8 mouse cellular contexts compared by ENCODE assay signal in the genomic region with DNA sequence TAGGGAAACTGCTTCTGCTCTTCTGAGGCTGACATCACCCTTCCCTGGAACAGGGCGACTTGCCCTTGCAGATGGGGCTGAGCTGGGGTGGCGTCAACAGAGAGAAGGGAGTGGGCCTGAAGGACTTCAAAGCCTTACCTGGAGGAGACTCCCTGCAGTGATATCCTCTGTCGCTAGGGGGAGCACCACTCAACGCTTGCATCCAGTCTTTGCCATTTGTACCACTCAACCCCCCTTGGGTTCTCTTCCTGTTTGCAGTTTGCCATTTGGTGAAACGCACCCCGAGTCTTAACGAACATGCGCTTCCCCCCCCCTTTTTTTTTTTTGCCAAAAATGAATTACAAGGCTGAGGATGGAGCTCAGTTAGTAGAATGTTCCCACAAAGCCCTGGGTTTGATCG. TPM values are rescaled to one million over a fixed set of nuclear protein-coding genes. Genes with fewer than 3 reads are reported as not detected.
DNase-seq lines count a peak whose midpoint lies in the region; ATAC-seq and TF ChIP-seq lines count a peak whose summit lies in the region.

No protein-coding gene starts in this region.

- no peak overlapping the region for H3K27ac ChIP-seq in forebrain, embryonic 14.5 days (ENCODE audit: low read depth, low read length)
- no peak overlapping the region for H3K27ac ChIP-seq in forebrain, embryonic 15.5 days (replicated peaks)
- no peak overlapping the region for H3K27ac ChIP-seq in embryonic fibroblast, embryonic 13.5 days (ENCODE audit: insufficient read depth, low read length)

- TF ChIP-seq CTCF in embryonic fibroblast, embryonic 13.5 days (IDR thresholded peaks at IDR 0.05; ENCODE audit: borderline replicate concordance, insufficient read depth, low read length): peak; percentile 83

- DNase-seq in forebrain, embryonic 14.5 days (ENCODE audit: low spot score): peak; percentile 75
- peak; percentile 67 to 77 for DNase-seq in adrenal gland, postnatal 36 days
- DNase-seq in heart, postnatal 4 days: peak; percentile 72
- peak; percentile 37 to 50 for DNase-seq in left cerebral cortex, adult 8-10 months (ENCODE audit: low spot score in 2 of 2)
- DNase-seq in mesoderm, embryonic 11.5 days (ENCODE audit: low read depth, low spot score): peak; percentile 78
- DNase-seq in spleen, postnatal 14 days (ENCODE audit: low spot score in 2 of 2): peak; percentile 60 to 71

- H3K36me3 ChIP-seq in forebrain, embryonic 14.5 days (ENCODE audit: control insufficient read depth, insufficient read depth, low read length): no peaks in the 10 kb centered on the region
- no peaks in the 10 kb centered on the region for H3K36me3 ChIP-seq in forebrain, embryonic 15.5 days

- no peak overlapping the region for H3K4me2 ChIP-seq in forebrain, embryonic 14.5 days (ENCODE audit: low read length)
- H3K4me2 ChIP-seq in forebrain, embryonic 15.5 days (replicated peaks): no peak overlapping the region

- 16% methylated on average over 9 of the region's 9 CpGs for WGBS in forebrain, embryonic 14.5 days
- 15% methylated on average over 9 of the region's 9 CpGs for WGBS in forebrain, embryonic 15.5 days

- H3K9me3 ChIP-seq in forebrain, embryonic 14.5 days (replicated peaks; ENCODE audit: control insufficient read depth, low read length): no peaks in the 10 kb centered on the region
- H3K9me3 ChIP-seq in forebrain, embryonic 15.5 days: no peaks in the 10 kb centered on the region

- H3K9ac ChIP-seq in forebrain, embryonic 14.5 days (ENCODE audit: low read length): no peak overlapping the region
- no peak overlapping the region for H3K9ac ChIP-seq in forebrain, embryonic 15.5 days (replicated peaks)

- H3K27me3 ChIP-seq in forebrain, embryonic 14.5 days (replicated peaks; ENCODE audit: control insufficient read depth, insufficient read depth, low read length): no peaks in the 10 kb centered on the region
- no peaks in the 10 kb centered on the region for H3K27me3 ChIP-seq in forebrain, embryonic 15.5 days

- no peak overlapping the region for H3K4me3 ChIP-seq in forebrain, embryonic 14.5 days (ENCODE audit: low read depth, low read length)
- no peak overlapping the region for H3K4me3 ChIP-seq in forebrain, embryonic 15.5 days
- H3K4me3 ChIP-seq in embryonic fibroblast, embryonic 13.5 days (ENCODE audit: insufficient read depth, low read length): no peak overlapping the region

- no peaks in the 10 kb centered on the region for H3K4me1 ChIP-seq in forebrain, embryonic 14.5 days (ENCODE audit: control insufficient read depth, insufficient read depth, low read length)
- H3K4me1 ChIP-seq in forebrain, embryonic 15.5 days: no peaks in the 10 kb centered on the region
- H3K4me1 ChIP-seq in embryonic fibroblast, embryonic 13.5 days (ENCODE audit: control insufficient read depth, insufficient read depth, low read length): no peaks in the 10 kb centered on the region

- ATAC-seq in forebrain, embryonic 14.5 days: no peak
- ATAC-seq in forebrain, embryonic 15.5 days (replicated peaks): no peak

- no peak for TF ChIP-seq POLR2A in embryonic fibroblast, embryonic 13.5 days (IDR thresholded peaks at IDR 0.05; ENCODE audit: low read depth, low read length)

RNA-seq across cellular contexts. Expression of a gene that starts 11.9 kb away (rescaled TPM):
- polyA plus RNA-seq in forebrain, embryonic 14.5 days (2014; fragmentation: Nextera tagmentation; extraction: Ambion mirVana): 0.12 TPM in 1 of 2 replicates, not detected in the other
- polyA plus RNA-seq in forebrain, embryonic 15.5 days (2015; fragmentation: Nextera tagmentation; extraction: Ambion mirVana): 0.08 and 0.11 TPM in 2 replicates
- under 1 TPM; 0.30 to 0.79 TPM for total RNA-seq in adrenal gland, postnatal 36 days (2021)
- polyA plus RNA-seq in embryonic fibroblast, embryonic 13.5 days (2011; ENCODE audit: insufficient read length, low read depth, missing spikeins): 0.22 TPM in 1 of 2 replicates, not detected in the other
- total RNA-seq in heart, postnatal 4 days (2021): not detected
- not detected for total RNA-seq in left cerebral cortex, adult 8-10 months (2022)

RNA-seq across cellular contexts. Expression of a gene that starts 25.3 kb away (rescaled TPM):
- not detected in 2 replicates for polyA plus RNA-seq in forebrain, embryonic 14.5 days (2014; fragmentation: Nextera tagmentation; extraction: Ambion mirVana)
- not detected in 2 replicates for polyA plus RNA-seq in forebrain, embryonic 15.5 days (2015; fragmentation: Nextera tagmentation; extraction: Ambion mirVana)
- total RNA-seq in adrenal gland, postnatal 36 days (2021): 1 to 10 TPM; 1.3 to 3.7 TPM
- not detected in 2 replicates for polyA plus RNA-seq in embryonic fibroblast, embryonic 13.5 days (2011; ENCODE audit: insufficient read length, low read depth, missing spikeins)
- total RNA-seq in heart, postnatal 4 days (2021): under 1 TPM; 0.02 to 0.05 TPM
- total RNA-seq in left cerebral cortex, adult 8-10 months (2022): under 1 TPM; 0.07 to 0.23 (median 0.09) TPM

RNA-seq across cellular contexts. Expression of a gene that starts 50.4 kb away (rescaled TPM):
- polyA plus RNA-seq in forebrain, embryonic 14.5 days (2014; fragmentation: Nextera tagmentation; extraction: Ambion mirVana): 3.3 and 4.4 TPM in 2 replicates
- 3.2 and 3.5 TPM in 2 replicates for polyA plus RNA-seq in forebrain, embryonic 15.5 days (2015; fragmentation: Nextera tagmentation; extraction: Ambion mirVana)
- total RNA-seq in adrenal gland, postnatal 36 days (2021): 10 to 100 TPM; 11.4 to 13.0 TPM
- 11.6 and 12.0 TPM in 2 replicates for polyA plus RNA-seq in embryonic fibroblast, embryonic 13.5 days (2011; ENCODE audit: insufficient read length, low read depth, missing spikeins)
- total RNA-seq in heart, postnatal 4 days (2021): 1 to 10 TPM; 7.4 TPM
- total RNA-seq in left cerebral cortex, adult 8-10 months (2022): 10 to 100 TPM; 17.0 to 18.2 (median 17.5) TPM
